Mouse (Mus musculus): ENCODE results near the gene Olfr502. TPM values are rescaled to one million over a fixed set of nuclear protein-coding genes. Genes with fewer than 3 reads are reported as not detected.
"Not testable (repeated sequence)": the region's sequence is repeated elsewhere in the genome, so short reads cannot be mapped to it uniquely, and the experiment has no call there.

The Olfr502 gene
- polyA plus RNA-seq (2012; rRNA removed), result not detected in 2 replicates

DNA sequence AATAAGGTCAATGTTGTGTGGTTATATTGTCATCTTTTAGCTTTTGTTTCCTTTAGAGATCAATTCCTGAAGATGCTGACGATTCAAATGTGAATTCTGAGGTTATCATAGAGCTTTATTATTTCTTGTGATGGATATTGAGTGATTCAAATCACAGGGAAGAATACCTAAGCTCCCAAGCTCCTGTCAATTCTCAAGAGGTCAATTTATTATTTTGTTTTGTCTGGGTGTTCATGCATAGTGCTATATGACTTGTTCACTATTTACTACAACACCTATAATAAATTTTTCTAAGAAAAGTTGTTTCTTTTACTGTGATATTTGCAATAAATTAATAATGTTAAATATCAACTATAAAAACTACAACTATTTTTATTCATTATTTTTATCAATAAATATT, at the start of gene Olfr502:
Gene Olfr502, minus strand, starts transcription at position 101 of the 400 bp plus-strand sequence.
- H3K4me1 ChIP-seq (ENCODE audit: control insufficient read depth, insufficient read depth, low read length), result no peaks in the 10 kb centered on the region
- DNase-seq, result no peak
- no peak within 1 kb of the TSS for H3K27ac ChIP-seq (ENCODE audit: insufficient read depth, low read length)
- H3K4me3 ChIP-seq (replicated peaks; ENCODE audit: insufficient read depth, low read depth, low read length), result no peak within 1 kb of the TSS
- TF ChIP-seq CTCF (IDR thresholded peaks at IDR 0.05; ENCODE audit: borderline replicate concordance, insufficient read depth, low read depth, low read length), result no peak
- no peak for TF ChIP-seq POLR2A (IDR thresholded peaks at IDR 0.05; ENCODE audit: borderline replicate concordance, insufficient read depth, low read length)
- H3K27me3 ChIP-seq (ENCODE audit: control insufficient read depth, insufficient read depth, low read length), result no peaks in the 10 kb centered on the region
- 88% methylated on average over 1 of the region's 1 CpGs for WGBS

DNA sequence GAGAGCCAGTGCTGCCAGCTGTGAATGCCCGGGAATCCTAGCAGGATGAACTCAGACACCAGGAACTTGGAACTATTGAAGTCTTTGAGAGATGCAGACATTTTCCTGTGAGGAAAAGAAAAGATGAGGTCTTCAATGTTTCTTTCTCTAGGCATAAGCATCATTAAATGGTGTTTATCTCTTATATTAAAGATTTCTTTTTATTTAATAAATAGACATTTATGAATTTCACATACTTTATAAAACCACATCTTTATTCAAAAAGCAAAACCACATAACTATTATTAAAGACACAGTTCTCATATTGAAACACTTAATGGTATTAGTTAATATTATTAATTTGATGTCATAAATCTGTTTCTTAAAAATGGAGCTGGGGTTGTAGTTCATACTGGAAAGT, 40.8 kb upstream of the Olfr502 start, which contains the start of gene Olfr504:
Gene Olfr504, minus strand, starts transcription at position 101 of the 400 bp plus-strand sequence.
- H3K4me3 ChIP-seq (replicated peaks; ENCODE audit: insufficient read depth, low read depth, low read length), result no peak within 1 kb of the TSS
- H3K27me3 ChIP-seq (ENCODE audit: control insufficient read depth, insufficient read depth, low read length), result no peaks in the 10 kb centered on the region
- H3K27ac ChIP-seq (ENCODE audit: insufficient read depth, low read length), result no peak within 1 kb of the TSS
- DNase-seq, result no peak
- no peak for TF ChIP-seq CTCF (IDR thresholded peaks at IDR 0.05; ENCODE audit: borderline replicate concordance, insufficient read depth, low read depth, low read length)
- no peak for TF ChIP-seq POLR2A (IDR thresholded peaks at IDR 0.05; ENCODE audit: borderline replicate concordance, insufficient read depth, low read length)
- no peaks in the 10 kb centered on the region for H3K4me1 ChIP-seq (ENCODE audit: control insufficient read depth, insufficient read depth, low read length)
- 89% methylated on average over 1 of the region's 1 CpGs for WGBS

DNA sequence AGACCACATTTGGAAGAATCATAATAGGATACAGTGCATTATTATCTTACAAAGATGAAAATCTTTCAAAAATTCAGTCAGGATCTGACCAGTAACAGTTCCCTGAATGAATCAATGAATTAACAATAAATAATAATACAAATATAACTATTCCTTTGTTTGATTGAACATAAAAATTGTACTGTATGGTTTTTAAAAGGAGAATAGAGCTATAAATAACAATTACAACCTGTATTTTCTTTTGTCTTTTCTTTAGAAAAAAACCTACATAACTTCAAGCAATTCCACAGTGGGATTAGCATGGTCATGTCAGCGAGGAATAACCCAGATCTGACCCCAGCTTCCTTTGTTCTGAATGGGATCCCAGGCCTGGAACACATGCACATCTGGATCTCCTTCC, 19.4 kb upstream of the Olfr502 start, which contains the start of gene Olfr503:
Gene Olfr503, plus strand, starts transcription at position 301 of the 400 bp plus-strand sequence.
- WGBS, result 41% methylated on average over 1 of the region's 1 CpGs
- not testable (repeated sequence) for H3K4me3 ChIP-seq (replicated peaks; ENCODE audit: insufficient read depth, low read depth, low read length); DNase-seq; H3K27ac ChIP-seq (ENCODE audit: insufficient read depth, low read length); H3K27me3 ChIP-seq (ENCODE audit: control insufficient read depth, insufficient read depth, low read length); H3K4me1 ChIP-seq (ENCODE audit: control insufficient read depth, insufficient read depth, low read length)

DNA sequence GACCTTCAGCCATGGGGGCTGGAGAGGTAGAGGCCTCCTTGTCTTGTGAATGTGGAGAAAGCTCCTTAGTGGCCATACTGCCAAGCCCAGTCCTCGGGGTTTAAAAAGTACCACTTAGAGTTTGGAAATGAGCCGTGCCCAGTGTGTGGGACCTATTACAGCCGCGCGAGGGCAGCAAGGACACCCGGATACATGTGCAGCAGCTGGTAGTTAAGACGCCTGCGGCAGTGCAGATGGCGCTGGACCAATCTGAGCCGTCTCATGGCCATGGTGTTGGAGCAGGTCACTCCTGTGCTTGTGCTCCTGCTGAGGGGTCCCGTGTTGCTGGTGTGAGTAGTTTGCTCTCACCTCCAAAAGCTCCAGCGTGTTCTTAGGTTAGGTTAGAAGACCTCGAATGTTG, 17.6 kb upstream of the Olfr502 start:
- Histone ChIP-seq H3K4me3 (replicated peaks; ENCODE audit: insufficient read depth, low read depth, low read length) (no peak overlapping the region), H3K27ac (ENCODE audit: insufficient read depth, low read length) (no peak overlapping the region), H3K27me3 (ENCODE audit: control insufficient read depth, insufficient read depth, low read length) (no peaks in the 10 kb centered on the region), H3K4me1 (ENCODE audit: control insufficient read depth, insufficient read depth, low read length) (no peaks in the 10 kb centered on the region)
- 83% methylated on average over 13 of the region's 13 CpGs for WGBS
- no peak for DNase-seq
- TF ChIP-seq POLR2A (IDR thresholded peaks at IDR 0.05; ENCODE audit: borderline replicate concordance, insufficient read depth, low read length), result no peak

Other genes with a start within 250 kb of the Olfr502 start
- not detected in 2 replicates for gene Olfr490, start 236.1 kb downstream of the Olfr502 start, polyA plus RNA-seq (2012; rRNA removed)
- not detected in 2 replicates for gene Olfr491, start 211.6 kb downstream of the Olfr502 start, polyA plus RNA-seq (2012; rRNA removed)
- gene Olfr492, start 201.4 kb downstream of the Olfr502 start, polyA plus RNA-seq (2012; rRNA removed), result not detected in 2 replicates
- not detected in 2 replicates for gene Olfr493, start 178.1 kb downstream of the Olfr502 start, polyA plus RNA-seq (2012; rRNA removed)
- not detected in 2 replicates for gene Olfr494, start 159.7 kb downstream of the Olfr502 start, polyA plus RNA-seq (2012; rRNA removed)
- not detected in 2 replicates for gene Olfr495, start 131.9 kb downstream of the Olfr502 start, polyA plus RNA-seq (2012; rRNA removed)
- not detected in 2 replicates for gene Olfr497, start 104.6 kb downstream of the Olfr502 start, polyA plus RNA-seq (2012; rRNA removed)
- not detected in 2 replicates for gene Olfr498, start 59.7 kb downstream of the Olfr502 start, polyA plus RNA-seq (2012; rRNA removed)
- gene Olfr503, start 19.5 kb upstream of the Olfr502 start, polyA plus RNA-seq (2012; rRNA removed), result not detected in 2 replicates
- not detected in 2 replicates for gene Olfr504, start 40.7 kb upstream of the Olfr502 start, polyA plus RNA-seq (2012; rRNA removed)
- gene Olfr506, start 85.7 kb upstream of the Olfr502 start, polyA plus RNA-seq (2012; rRNA removed), result not detected in 2 replicates
- not detected in 2 replicates for gene Olfr507, start 96.7 kb upstream of the Olfr502 start, polyA plus RNA-seq (2012; rRNA removed)
- gene Olfr508, start 104.9 kb upstream of the Olfr502 start, polyA plus RNA-seq (2012; rRNA removed), result not detected in 2 replicates
- not detected in 2 replicates for gene Olfr509, start 126.8 kb upstream of the Olfr502 start, polyA plus RNA-seq (2012; rRNA removed)
- not detected in 2 replicates for gene Olfr510, start 141.4 kb upstream of the Olfr502 start, polyA plus RNA-seq (2012; rRNA removed)
- not detected in 2 replicates for gene Olfr512, start 188.3 kb upstream of the Olfr502 start, polyA plus RNA-seq (2012; rRNA removed)
- not detected in 2 replicates for gene Olfr513, start 225.9 kb upstream of the Olfr502 start, polyA plus RNA-seq (2012; rRNA removed)

Measured in cerebellum, adult 2 months (tissue).